Mouse (Mus musculus) neural tube, embryonic 11.5 days (tissue): ENCODE results near the gene Mecom. TPM values are rescaled to one million over a fixed set of nuclear protein-coding genes. Genes with fewer than 3 reads are reported as not detected.

Experiments
- ATAC-seq: fragments of 200-750 bp; cut with Nextera tagmentation; 2 replicates; pipeline ENCODE4 v1.8.0; 2017; ENCODE audit warnings: moderate number of reproducible peaks, mild to moderate bottlenecking, moderate TSS enrichment, moderate library complexity; ENCODE audit not compliant: insufficient read depth, low FRiP score, low TSS enrichment
- DNase-seq: peaks from one replicate; pipeline ENCODE4 v3.0.0-alpha.2; 2015; ENCODE audit warnings: low spot score
- H3K27ac ChIP-seq: fragments of 300-500 bp; sonication (generic); 2 replicates; pipeline ENCODE4 v1.5.1; 2014; ENCODE audit warnings: low read depth, mild to moderate bottlenecking, low read length
- H3K27me3 ChIP-seq: fragments of 300-500 bp; sonication (generic); 2 replicates; pipeline ENCODE4 v1.6.1; 2014; ENCODE audit warnings: mild to moderate bottlenecking, low read length, mixed read lengths; ENCODE audit not compliant: control insufficient read depth, insufficient read depth
- H3K36me3 ChIP-seq: fragments of 300-500 bp; sonication (generic); 2 replicates; pipeline ENCODE4 v1.6.1; 2014; ENCODE audit warnings: mild to moderate bottlenecking, low read length, moderate library complexity, mixed read lengths; ENCODE audit not compliant: control insufficient read depth, insufficient read depth
- H3K4me1 ChIP-seq: fragments of 300-500 bp; sonication (generic); 2 replicates; pipeline ENCODE4 v1.6.1; 2014; ENCODE audit warnings: low read length, mixed read lengths; ENCODE audit not compliant: control insufficient read depth, insufficient read depth
- H3K4me2 ChIP-seq: fragments of 300-500 bp; sonication (generic); 2 replicates; pipeline ENCODE4 v1.6.1; 2014; ENCODE audit warnings: low read depth, mild to moderate bottlenecking, moderate library complexity
- H3K4me3 ChIP-seq: fragments of 300-500 bp; sonication (generic); 2 replicates; pipeline ENCODE4 v1.5.1; 2014; ENCODE audit warnings: low read depth, low read length
- H3K9ac ChIP-seq: fragments of 300-500 bp; sonication (generic); 2 replicates; pipeline ENCODE4 v1.6.1; 2014; ENCODE audit warnings: mild to moderate bottlenecking, low read length
- H3K9me3 ChIP-seq: fragments of 300-500 bp; sonication (generic); 2 replicates; pipeline ENCODE4 v1.6.1; 2016; ENCODE audit warnings: low read length; ENCODE audit not compliant: control insufficient read depth
- WGBS: fragments of 180-500 bp; shearing (Covaris S2); extraction: QIAGEN DNeasy Blood & Tissue Kit; methylation state at CpG from one replicate; pipeline ENCODE4 v1.1.7; 2014; 5-methylcytosine and 5-hydroxymethylcytosine counted together
- polyA plus RNA-seq: library from polyadenylated mRNA; unstranded; fragments of >200 nt; fragmentation: Nextera tagmentation; extraction: Ambion mirVana; gene quantifications from 2 replicates; pipeline ENCODE4 v1.2.1, GENCODE M21; 2014

Mecom gene
- polyA plus RNA-seq, 1 experiment from 2014 or later = 31.8 TPM

DNA sequence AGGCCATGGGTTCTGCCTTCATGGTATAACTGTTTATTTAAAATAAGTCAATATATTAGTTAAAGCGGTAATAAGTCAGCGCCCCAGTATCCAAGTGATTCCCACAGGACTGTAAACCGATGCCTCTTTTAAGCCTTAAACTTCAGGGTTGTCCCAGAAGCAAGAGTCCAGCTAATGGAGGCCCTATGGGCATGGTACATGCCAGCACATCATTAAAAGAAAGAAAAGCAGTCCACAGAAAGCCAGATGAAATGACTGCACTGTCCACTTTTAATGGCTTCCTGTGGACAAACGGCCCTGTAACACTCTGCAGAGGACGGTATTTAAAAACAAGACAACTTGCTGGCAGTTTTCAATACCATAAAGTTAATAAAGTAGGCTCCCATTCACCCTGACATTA lies 531.0 kb downstream of the Mecom start:
- Histone ChIP-seq H3K4me1 (peaks cover 5% of the 10 kb centered on the region; the same call in 1 of the 2 replicates), H3K27ac (no peak overlapping the region), H3K27me3 (no peaks in the 10 kb centered on the region), H3K4me2 (no peak overlapping the region), H3K36me3 (no peaks in the 10 kb centered on the region), H3K9me3 (no peaks in the 10 kb centered on the region), H3K4me3 (no peak overlapping the region), H3K9ac (no peak overlapping the region)
- ATAC-seq (no peak), DNase-seq (no peak)
- 52% methylated on average over 5 of the region's 5 CpGs for WGBS

DNA sequence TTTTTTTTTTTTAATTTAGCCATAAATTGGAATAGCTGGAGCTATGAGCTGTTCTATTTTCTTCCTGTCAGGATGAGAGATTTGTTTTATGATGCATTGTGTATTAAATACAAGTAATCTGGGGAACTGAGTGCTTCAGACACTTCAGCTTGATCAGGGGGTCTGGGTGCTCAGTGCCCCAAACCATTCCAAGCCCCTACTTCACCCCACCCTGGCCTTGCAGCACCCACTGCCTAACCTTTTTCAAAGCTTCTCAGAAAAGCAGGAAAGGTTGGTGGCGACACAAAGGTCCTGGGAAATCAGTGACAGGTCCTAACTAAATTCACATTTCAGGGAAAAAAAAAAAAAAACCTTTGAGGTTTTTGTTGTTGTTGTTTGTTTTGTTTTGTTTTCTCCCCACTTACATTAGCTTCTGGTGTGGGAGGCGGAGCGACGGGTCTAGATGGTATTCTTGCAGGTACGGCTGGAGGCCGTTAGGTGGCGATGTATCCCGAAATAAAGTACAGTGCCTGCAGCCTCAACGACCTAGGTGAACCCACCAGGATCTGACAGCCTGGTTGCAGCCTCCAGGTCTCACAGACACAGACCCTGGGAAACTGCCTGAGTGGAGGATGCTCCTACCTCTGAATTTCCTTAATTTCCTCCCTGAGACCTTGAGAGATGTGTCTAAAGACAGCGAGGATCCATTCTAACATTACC lies 532.7 kb downstream of the Mecom start:
- Histone ChIP-seq H3K9ac (no peak overlapping the region), H3K27me3 (no peaks in the 10 kb centered on the region), H3K36me3 (no peaks in the 10 kb centered on the region), H3K4me2 (no peak overlapping the region), H3K27ac (no peak overlapping the region), H3K4me3 (no peak overlapping the region), H3K9me3 (no peaks in the 10 kb centered on the region), H3K4me1 (peaks cover 5% of the 10 kb centered on the region; the same call in 1 of the 2 replicates)
- WGBS = 9% methylated on average over 10 of the region's 10 CpGs
- 0 out of 2 replicates have a peak, but pooled peaks have one; percentile 43 for ATAC-seq
- peak; percentile 78 for DNase-seq

DNA sequence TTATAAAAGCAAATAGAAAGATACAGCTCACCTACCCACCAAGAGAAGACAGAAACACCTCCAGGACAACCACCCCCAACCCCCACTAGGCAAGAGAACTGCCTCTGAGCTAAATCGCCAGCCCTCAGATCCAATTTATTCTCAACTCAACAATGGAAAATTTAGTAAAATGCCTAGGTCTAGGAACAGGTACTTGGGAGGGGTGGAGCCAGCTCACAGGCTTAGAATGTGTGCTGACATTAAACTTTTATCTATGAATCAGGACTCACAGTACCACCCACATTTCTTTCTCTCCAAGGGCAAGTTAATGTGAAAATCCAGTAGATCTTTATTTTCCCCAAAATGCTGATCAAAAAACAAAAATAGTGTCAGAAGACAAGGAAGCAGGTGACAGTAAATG lies 533.5 kb downstream of the Mecom start:
- Histone ChIP-seq H3K9ac (no peak overlapping the region), H3K9me3 (no peaks in the 10 kb centered on the region), H3K27ac (no peak overlapping the region), H3K4me2 (no peak overlapping the region), H3K27me3 (no peaks in the 10 kb centered on the region), H3K4me1 (peaks cover 5% of the 10 kb centered on the region; the same call in 1 of the 2 replicates), H3K36me3 (no peaks in the 10 kb centered on the region), H3K4me3 (no peak overlapping the region)
- ATAC-seq (no peak), DNase-seq (no peak)
- 44% methylated on average over 1 of the region's 1 CpGs for WGBS

DNA sequence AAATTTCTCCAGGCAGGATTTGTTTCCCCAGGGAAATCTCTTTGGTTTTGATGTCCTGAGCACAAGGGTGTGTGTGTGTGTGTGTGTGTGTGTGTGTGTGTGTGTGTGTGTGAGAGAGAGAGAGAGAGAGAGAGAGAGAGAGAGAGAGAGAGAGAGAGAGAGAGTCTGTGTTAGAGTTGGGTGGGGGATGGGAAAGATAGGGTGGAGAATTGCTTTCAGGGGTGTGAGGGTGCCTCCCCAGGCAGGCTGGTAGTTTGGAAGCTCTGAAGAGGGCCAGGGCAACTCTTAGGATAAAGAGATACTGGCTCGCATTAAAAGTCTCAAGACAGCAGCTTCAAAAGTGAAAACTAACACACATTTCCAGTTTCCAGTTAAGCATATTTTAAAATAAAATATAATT lies 534.4 kb downstream of the Mecom start:
- WGBS = 11% methylated on average over 1 of the region's 1 CpGs
- ATAC-seq (peak; percentile 9; the same call in 1 of the 2 replicates), DNase-seq (no peak)
- Histone ChIP-seq H3K27ac (peak overlapping the region; percentile 76), H3K4me3 (peak overlapping the region; percentile 57), H3K9ac (no peak overlapping the region; the same call in 1 of the 2 replicates), H3K27me3 (no peaks in the 10 kb centered on the region), H3K36me3 (no peaks in the 10 kb centered on the region), H3K9me3 (no peaks in the 10 kb centered on the region), H3K4me1 (peaks cover 5% of the 10 kb centered on the region; the same call in 1 of the 2 replicates), H3K4me2 (peak overlapping the region; percentile 89)

DNA sequence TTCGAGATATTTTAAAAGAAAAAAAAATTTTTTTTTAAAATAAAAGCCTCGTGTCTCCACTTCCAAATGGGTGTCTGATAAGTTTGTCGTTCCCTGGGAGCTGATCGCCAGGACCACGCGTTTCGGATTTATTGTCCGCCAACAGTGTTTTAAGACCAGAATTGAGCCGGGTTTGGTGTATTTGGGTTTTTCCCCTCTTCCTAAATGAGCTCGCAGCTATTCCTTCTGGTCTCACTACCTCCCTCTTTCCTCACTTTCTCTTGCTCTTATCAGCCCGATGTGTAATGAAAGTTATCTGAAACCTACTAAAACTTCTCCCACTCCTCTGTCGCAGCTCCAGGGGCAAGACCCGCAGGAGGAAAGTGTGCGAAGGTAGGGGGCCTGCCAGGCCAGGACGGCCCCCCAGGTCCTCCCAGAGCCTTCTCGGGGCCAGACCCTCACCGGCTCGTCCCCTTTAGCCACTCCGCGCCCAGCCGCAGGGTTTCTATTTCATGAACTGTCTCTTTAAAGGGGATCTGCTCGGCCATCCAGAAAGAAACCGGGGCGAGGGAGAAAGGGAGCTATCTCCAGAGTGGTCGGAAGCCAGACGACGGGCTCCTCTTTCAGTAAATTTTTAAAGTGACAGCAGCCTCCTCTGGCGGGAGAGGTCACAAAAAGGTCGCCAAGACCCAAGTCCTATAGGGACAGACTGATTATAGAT lies 535.0 kb downstream of the Mecom start:
- Histone ChIP-seq H3K9ac (peak overlapping the region; percentile 81), H3K9me3 (no peaks in the 10 kb centered on the region), H3K36me3 (no peaks in the 10 kb centered on the region), H3K4me3 (peak overlapping the region; percentile 57), H3K27me3 (no peaks in the 10 kb centered on the region), H3K27ac (peak overlapping the region; percentile 76), H3K4me1 (peaks cover 5% of the 10 kb centered on the region; the same call in 1 of the 2 replicates), H3K4me2 (peak overlapping the region; percentile 89)
- WGBS = 0% methylated on average over 29 of the region's 29 CpGs
- DNase-seq (peak; percentile 84), ATAC-seq (peak; percentile 75)

DNA sequence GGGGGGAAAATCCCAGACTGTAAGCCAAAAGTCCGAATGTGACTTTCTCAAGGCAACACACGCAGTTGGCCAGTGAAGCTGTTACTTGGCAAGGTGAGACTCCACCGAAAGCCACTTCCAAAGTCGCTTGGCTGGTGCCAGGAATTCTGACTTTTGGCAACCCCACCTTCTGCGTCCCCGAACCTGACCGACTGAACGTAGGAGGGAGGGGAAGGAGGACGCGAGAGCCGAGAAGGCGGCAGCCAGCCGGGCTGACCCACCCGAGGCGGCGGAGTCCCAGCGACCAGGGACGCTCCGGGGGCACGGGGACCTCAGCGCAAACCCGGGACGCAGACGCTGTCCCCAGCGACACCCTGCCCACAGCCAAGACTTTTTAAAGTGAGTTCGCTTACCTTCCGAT lies 535.7 kb downstream of the Mecom start:
- DNase-seq (peak; percentile 53), ATAC-seq (no peak)
- H3K4me2 ChIP-seq = peak overlapping the region; percentile 89
- no peaks in the 10 kb centered on the region for H3K36me3 ChIP-seq
- peak overlapping the region; percentile 57 for H3K4me3 ChIP-seq
- peak overlapping the region; percentile 76 for H3K27ac ChIP-seq
- 0% methylated on average over 27 of the region's 27 CpGs for WGBS
- H3K9me3 ChIP-seq = no peaks in the 10 kb centered on the region
- no peaks in the 10 kb centered on the region for H3K27me3 ChIP-seq
- H3K4me1 ChIP-seq = peaks cover 5% of the 10 kb centered on the region; the same call in 1 of the 2 replicates
- peak overlapping the region; percentile 81 for H3K9ac ChIP-seq

DNA sequence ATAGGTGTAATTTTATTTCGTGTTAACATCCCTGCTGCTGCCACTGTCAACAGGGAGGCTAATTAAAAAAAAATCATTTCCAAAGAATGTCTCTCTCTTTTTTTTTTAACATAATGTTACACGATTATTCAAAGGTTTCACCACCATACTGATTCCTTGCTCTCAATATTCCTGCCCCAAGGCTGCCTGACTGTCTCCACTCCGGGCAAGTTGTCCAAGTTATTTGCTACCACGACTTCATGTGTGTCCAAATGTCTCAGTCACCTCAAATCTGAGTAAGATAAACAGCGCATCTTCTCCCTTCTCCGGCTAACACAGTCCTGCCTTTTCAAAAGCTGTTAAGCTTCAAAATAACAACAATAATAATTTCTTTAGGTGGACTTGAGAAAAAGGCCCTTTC lies 536.1 kb downstream of the Mecom start:
- ATAC-seq (no peak), DNase-seq (no peak)
- Histone ChIP-seq H3K9me3 (no peaks in the 10 kb centered on the region), H3K4me1 (peaks cover 5% of the 10 kb centered on the region; the same call in 1 of the 2 replicates), H3K4me2 (peak overlapping the region; percentile 89), H3K27me3 (no peaks in the 10 kb centered on the region), H3K9ac (peak overlapping the region; percentile 12; the same call in 1 of the 2 replicates), H3K27ac (no peak overlapping the region), H3K36me3 (no peaks in the 10 kb centered on the region), H3K4me3 (peak overlapping the region; percentile 57)
- 3% methylated on average over 6 of the region's 6 CpGs for WGBS

DNA sequence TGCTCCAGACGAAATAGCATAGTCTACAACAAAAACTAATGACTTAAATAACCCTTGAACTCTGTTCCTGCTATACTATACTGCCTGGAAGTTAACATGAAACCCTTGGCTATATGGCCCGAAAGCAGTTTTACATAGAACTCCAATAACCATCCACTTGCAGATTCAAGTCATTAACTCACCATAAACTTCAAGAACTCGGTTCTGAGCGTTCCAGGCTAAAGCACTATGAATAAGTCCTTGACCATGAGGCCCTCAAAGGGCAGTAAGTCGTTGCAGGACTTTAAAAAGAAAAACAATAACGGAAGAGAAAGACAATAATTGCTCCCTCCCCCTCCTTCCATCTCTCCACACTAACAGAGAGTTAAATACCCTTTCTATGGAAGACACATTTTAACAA lies 536.9 kb downstream of the Mecom start:
- Histone ChIP-seq H3K9me3 (no peaks in the 10 kb centered on the region), H3K9ac (0 out of 2 replicates have a peak overlapping the region, but pooled peaks have one; percentile 16), H3K36me3 (no peaks in the 10 kb centered on the region), H3K27me3 (no peaks in the 10 kb centered on the region), H3K4me2 (peak overlapping the region; percentile 89), H3K4me1 (peaks cover 5% of the 10 kb centered on the region; the same call in 1 of the 2 replicates), H3K4me3 (peak overlapping the region; percentile 57), H3K27ac (no peak overlapping the region)
- DNase-seq (no peak), ATAC-seq (no peak)
- 13% methylated on average over 6 of the region's 6 CpGs for WGBS
